Mouse (Mus musculus): ENCODE measurements around the gene Mlkl. TPM values are rescaled to one million over a fixed set of nuclear protein-coding genes. Genes with fewer than 3 reads are reported as not detected.
"Not testable (repeated sequence)": the region's sequence is repeated elsewhere in the genome, so short reads cannot be mapped to it uniquely, and the experiment has no call there.

The Mlkl gene
- total RNA-seq, 2 experiments from 2014 or later: 10.9 to 20.6 TPM

GRCm38 (mm10) chr8:111313961-111314360, 24.0 kb downstream of the Mlkl start:
- DNase-seq: not testable (repeated sequence)

- DNase-seq: peak; percentile 31 to 33
Measured at GRCm38 (mm10) chr8:111312758-111313162, 25.2 kb downstream of the Mlkl start.

- DNase-seq: not testable (repeated sequence)
Measured at GRCm38 (mm10) chr8:111310006-111310405, 28.0 kb downstream of the Mlkl start.

DNA sequence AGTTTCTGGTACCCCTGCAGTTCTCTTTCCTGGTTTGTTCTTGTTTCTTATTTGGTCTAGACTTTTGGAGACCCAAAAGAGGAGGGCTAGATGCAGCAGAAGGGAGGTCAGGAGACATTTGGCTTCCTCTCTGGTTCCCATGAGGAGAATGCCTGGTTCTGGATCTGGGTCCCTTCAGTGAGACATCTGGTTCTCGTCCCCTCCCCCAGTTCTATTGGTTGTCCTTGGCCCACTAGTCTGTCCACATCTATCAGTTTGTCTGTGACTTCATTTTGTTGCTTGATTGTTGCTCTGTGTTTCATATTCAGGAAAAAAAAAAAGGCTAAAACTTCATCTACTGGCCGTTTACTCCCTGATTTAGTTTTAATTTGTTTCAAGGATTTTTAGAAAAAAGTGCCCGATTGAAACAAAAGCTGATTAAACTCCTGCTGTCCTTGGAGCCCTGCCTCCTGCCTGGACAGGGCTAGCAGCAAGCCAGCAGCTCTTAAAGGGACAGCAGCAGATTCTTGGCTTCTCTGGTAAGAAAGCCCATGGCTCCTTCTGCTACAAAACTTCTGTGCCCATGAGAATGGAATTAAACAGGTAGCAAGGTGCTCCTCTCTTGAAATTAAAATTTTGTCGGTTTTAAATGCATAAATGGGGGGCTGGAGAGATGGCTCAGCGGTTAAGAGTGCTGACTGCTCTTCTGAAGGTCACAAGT, 32.8 kb downstream of the Mlkl start:
- peak; percentile 59 to 69 for DNase-seq

GRCm38 (mm10) chr8:111304359-111304758, 33.6 kb downstream of the Mlkl start:
- no peak for DNase-seq

- DNase-seq: not testable (repeated sequence)
Measured at GRCm38 (mm10) chr8:111303076-111303803, 34.7 kb downstream of the Mlkl start.

DNA sequence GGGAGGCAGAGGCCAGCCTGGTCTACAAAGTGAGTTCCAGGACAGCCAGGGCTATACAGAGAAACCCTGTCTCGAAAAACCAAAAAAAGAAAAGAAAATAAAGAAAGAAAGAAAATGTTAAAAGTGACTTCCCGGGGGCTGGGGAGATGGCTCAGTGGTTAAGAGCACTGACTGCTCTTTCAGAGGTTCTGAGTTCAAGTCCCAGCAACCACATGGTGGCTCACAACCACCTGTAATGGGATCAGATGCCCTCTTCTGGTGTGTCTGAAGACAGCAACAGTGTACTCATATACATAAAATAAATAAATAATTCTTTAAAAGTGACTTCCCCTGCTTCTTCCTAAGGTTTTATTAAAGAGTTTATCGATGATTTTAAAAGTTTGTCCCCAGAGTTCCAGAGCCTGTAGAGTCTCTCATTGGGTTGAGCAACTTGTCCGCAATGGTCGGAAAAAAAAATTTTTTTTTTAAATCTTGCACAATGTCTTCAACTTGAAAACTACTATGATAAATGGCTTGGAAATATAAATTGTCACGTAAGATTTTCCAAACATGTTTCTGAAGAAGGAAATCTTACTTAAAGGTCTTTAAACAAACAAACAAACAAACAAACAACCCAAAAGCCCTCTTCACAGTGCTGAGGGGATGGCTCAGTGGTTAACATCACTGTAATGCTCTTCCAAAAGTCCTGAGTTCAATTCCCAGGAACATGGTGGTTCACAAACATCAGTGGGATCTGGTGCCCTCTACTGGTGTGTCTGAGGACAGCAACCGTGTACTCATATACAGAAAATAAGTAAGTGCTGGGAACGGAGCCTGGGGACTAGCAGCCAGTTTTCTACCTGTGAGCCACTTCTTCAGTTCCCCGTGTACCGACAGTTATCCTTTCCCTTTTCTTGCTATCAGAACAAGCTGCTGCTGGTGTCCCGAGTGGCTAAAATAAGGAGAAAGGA, 37.1 kb downstream of the Mlkl start:
- peak in 1 of 2 experiments; percentile 23 for DNase-seq

DNA sequence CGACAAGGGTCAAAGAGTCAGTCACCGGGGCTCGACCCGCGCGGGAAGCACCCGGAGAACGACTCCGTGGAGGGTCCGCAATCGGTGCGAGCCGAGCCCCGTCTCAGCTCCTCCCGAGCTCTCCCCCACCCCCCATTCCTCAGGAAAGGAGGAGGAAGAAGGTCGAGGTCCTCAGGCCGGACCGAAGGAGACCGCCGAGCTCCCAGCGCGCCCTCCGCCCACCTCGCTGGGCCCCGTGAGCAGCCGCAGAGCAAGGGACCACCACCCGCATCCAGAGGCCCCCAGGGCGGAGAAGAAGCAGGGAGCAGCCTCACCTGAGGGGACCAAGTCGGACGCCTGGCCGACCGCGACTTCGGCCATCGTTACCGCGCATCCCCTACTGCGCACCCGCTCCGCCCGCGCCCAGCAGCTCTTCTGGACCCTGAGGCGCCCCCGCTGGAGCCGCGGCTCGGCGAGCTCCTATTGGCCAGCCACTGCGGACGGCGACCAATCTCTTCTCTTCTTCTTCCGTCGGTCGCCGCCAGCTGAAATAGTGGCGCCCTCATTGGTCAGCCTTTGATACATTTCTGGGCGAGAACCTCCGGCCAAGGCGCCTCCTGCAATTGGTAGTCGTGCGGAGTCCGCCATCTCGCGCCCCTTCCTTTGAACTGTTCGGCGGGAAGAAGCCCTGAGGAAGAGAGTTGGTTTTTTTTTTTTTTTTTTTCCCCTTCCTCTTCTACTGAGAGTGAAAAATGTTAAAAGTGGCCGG, 38.0 kb downstream of the Mlkl start, which contains the start of gene Rfwd3:
Rfwd3 (minus strand) TSS at position 402 of the 748 bp plus-strand sequence.
- DNase-seq: peak; percentile 97 to 98

DNA sequence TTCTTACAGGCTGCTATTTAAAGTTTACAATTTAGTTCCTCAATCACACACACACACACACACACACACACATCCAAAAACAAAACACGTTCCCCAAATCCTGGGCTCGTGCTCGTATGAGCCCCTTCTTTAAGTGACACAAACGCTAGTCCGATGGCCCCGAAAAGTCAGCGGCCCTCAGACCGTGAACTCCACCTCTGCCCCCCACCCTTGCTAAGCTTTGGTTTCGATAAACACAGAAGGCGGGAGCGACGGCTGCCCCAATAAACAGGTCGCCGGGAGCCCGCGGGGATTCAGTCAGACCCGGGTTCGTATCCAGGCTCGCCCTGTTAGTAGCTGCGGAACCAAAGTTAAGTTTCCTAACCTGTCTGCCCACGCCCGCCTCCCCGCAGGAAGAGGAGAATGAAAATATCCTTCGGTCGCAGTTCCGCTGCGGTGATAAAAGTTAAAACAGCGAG, 38.6 kb downstream of the Mlkl start:
- peak; percentile 58 to 67 for DNase-seq

DNA sequence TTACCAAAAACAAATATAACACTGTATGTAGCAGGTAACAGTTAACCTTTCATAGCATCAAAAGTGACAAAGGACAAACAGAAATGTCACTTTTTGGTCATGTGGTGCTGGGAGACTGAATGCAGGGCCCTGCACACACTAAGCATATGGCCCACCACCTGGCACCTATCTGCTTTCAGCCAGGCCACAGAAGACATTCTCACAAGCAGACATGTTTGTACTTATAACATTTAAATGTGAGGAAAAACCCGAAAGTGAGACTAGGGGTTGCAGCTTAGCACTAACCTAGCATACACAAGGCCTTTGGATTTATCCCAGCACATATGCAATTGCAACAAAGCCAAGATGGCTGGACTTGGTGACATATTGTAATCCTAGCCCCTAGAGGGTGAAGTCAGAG, 40.0 kb downstream of the Mlkl start:
- DNase-seq: no peak

DNA sequence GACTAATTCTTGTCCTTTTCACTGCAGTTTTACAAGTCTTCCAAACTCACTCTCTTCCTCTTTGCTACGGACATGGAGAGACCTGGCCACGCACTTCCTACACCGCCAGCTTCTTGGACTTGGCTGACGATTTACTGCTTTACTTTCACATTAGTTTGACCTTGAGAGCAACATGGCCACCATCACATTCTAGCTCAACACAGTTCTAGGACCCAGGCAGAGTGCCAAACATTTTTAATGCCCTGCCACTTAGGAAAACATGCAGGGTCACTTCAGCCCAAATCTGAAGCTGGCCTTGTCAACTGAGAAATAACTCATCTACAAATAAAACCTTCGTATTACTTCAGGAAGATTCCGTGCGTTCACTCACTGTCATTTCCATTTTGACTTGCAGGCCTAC, 46.2 kb downstream of the Mlkl start:
- DNase-seq: peak; percentile 75 to 77

DNA sequence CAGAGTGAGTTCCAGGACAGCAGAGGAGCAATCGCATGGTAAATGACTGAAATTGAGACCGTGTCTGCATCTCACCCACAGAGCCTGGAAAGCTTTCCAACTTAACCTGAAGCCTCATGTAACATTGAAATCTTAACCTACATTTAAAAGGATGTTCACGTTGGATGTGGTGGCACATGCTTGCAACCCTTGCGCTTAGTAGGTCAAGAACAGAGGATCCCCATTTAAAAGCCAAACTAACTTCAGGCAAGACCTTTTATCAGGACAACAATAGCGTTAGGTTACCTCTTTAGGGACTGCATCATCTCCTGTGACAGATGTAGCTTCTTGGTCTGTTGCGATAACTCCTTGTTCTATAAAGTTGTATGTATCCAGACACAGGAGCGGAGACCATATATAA, 47.4 kb downstream of the Mlkl start:
- DNase-seq: no peak

DNA sequence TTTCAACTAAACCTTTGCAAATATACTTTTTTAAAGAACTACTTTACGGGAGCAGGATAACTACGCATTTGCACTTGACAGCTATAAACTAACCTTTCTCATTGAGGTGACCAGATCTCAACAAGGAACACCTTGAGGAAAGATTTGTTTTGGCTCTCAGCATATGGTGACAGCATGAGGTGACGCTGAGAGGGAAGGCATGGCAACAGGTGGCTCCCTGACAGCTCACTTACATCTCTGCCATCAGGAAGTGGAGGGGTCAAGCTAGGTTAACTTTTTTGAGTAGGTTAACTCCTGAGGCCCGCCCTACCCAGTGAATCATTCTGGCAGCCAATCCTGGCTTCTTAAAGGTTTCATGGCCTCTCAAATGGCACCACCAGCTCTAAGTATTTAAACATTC, 52.4 kb downstream of the Mlkl start:
- DNase-seq: no peak

GRCm38 (mm10) chr8:111282093-111282492, 55.9 kb downstream of the Mlkl start:
- DNase-seq: no peak

GRCm38 (mm10) chr8:111268277-111268676, 69.7 kb downstream of the Mlkl start:
- DNase-seq: no peak

DNA sequence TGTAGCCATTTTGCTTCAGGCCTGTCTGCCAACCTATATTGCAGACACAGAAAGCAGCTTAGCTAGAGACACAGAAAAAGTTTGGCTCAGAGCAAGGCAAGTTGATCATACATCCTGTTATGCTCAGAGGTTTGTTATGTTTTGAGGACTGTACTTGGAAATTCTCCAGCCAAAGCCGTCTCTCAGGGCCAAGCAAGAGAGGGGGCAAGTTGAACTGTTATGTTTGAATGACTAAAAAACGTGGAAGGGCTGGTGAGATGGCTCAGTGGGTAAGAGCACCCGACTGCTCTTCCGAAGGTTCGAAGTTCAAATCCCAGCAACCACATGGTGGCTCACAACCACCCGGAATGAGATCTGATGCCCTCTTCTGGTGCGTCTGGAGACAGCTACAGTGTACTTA, 71.8 kb downstream of the Mlkl start:
- DNase-seq: not testable (repeated sequence)

GRCm38 (mm10) chr8:111264693-111265220, 73.2 kb downstream of the Mlkl start:
- DNase-seq: no peak

- peak in 1 of 2 experiments; percentile 36 for DNase-seq
Measured at GRCm38 (mm10) chr8:111261981-111262381, 76.0 kb downstream of the Mlkl start.

Measured in adrenal gland, postnatal 36 days (tissue).